Mouse (Mus musculus): ENCODE measurements around the gene Gm45799. TPM values are rescaled to one million over a fixed set of nuclear protein-coding genes. Genes with fewer than 3 reads are reported as not detected.

The Gm45799 gene
- total RNA-seq, 2 experiments from 2014 or later = 6.6 to 6.7 TPM

DNA sequence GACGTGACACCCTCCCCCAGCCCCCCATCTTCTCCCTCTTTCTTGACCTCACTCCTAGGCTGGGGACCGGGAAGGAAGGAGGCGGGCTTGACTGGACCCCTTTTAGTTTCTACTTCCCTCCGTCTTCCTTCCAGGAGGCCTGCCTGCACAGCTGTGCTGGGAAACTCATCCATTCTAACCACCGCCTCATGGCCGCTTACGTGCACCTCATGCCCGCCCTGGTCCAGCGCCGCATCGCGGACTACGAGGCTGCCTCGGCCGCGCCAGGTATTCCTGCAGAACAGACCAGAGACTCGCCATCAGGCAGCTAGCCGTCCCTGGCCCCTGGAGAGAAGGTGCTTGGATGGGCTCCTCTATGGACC, 523 bp downstream of the Gm45799 start:
- ATAC-seq (ENCODE audit: poor library complexity, severe bottlenecking) = peak; percentile 30

DNA sequence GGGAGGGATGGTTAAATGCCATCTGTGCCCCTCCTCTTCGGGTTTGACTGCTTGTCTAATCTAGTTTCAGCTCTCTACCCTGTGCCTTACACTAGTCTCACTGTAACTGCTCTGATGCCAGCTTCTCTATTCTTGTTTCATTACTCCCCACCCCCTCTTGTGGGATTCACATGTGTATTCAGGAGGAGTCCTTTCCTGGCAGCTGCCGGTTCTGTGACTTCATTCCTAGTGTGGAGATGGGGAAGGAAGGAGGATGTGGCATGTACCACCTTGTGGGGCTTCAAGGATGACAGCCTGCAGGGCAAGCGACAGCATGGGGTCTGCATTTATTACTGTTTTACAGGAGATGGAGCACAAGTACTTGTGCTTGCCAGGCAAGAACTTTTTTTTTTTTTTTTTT, 1.6 kb downstream of the Gm45799 start:
- ATAC-seq (ENCODE audit: poor library complexity, severe bottlenecking) = peak; percentile 9; the same call in 1 of the 2 replicates

DNA sequence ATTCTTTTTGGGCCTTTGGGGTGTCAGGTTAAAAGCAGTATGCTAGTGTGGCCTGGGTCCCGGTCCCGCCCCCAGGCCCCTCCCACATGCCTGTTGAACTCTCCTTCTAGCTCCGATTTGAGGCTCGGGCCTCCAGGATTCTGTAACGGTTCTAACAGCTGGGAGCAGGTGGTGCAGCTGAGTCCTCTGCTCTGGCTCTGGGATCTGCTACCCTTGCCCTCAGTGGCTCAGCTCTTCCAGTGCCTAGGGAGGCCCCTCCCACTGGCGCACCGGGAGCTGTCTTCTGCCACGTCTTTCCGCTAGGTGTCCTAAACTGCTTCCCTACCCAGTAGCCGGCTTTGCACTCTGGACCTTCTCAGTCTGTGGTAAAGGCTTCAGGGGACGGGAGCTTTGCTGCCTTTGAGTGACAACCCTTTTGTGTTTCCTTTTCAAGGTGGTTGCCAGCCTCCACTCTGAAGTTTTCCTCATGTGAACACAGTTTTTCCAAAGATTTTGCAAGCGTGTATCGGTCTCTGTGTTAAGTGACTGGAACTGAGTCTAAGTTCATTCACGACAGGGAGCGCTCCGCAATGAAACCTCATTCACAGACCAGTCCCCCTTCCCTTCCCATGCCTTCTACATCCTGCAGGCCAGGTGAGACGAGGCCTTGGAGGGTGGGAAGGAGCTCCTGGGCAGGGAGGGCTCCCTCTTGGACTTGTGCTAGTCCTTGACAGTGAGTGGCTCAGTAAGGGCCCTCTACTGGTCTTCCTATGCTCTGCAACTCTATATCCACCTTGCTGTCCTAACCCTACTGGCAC, 10.5 kb downstream of the Gm45799 start, which contains the start of gene Dnhd1:
TSS of gene Dnhd1 (plus strand) at position 189 of the 797 bp plus-strand sequence.
- ATAC-seq (ENCODE audit: poor library complexity, severe bottlenecking) = peak; percentile 97

DNA sequence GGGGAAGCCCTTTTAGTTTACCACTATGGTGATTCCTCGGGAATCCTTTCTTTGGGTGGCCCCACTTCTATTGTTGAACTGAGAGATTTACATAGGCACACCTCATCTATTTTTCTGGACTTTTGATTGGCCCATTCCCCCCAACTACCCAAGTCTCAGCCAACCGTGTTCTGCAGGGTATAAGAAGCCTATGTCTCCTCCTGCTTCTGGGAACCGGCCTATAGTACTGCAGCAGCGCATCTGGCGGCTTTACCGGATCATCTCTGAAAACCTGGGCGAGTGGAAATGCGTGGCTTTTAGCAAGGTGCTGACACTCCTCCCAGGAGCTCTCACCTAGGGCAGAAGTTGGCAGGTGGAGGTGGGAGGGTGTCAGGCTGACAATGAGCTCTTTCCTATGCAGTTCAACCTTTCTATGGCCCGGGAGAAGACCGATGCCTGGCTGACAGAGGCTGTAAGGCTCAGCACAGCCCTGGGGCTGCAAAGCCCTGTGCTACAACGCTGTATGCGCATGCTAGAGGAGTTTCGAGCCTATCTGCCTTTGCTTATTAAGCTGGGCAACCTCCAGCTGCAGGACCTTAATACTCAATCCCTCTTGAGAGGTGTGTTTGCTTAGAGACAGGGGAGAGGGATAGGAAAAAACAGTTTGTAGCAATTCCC, 45.3 kb downstream of the Gm45799 start:
- ATAC-seq (ENCODE audit: poor library complexity, severe bottlenecking) = no peak

DNA sequence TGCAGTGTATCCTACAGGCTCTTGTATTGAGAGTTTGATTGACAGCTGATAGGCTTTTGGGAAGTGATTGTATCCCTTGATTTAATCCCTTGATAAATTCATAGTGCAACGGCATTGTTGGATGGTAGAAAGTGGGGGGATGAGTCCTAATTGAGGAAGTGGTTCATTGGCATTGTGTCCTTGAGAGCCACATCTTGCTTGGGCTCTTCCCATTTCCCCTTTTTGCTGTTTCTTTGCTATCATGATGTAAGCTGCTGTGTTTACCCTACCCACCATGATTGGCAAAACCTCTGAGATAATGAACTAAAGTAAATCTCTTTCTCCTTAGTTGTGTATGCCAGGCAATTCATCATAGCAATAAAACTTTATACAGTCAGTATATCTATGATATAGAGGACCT, 50.5 kb downstream of the Gm45799 start:
- peak; percentile 94 for ATAC-seq (ENCODE audit: poor library complexity, severe bottlenecking)

DNA sequence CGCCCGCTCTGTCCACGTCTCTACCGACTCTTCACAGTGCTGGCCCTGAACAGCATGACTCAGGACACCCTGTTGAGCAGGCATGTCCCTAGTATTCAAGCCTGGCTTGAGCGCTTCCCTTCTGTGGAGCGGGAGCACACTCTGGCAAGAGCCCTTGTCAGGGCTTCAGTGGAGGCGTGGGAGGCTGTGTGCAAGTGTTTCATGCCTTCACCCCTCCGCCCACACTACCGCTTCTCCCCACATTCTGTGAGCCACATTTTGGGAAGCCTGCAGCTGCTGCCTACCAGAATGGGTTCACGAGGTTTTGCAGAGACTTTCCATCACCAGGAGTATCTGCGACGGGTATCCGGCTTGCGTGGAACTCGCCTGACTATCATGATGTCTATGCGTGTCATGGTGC, 62.8 kb downstream of the Gm45799 start:
- no peak for ATAC-seq (ENCODE audit: poor library complexity, severe bottlenecking)

DNA sequence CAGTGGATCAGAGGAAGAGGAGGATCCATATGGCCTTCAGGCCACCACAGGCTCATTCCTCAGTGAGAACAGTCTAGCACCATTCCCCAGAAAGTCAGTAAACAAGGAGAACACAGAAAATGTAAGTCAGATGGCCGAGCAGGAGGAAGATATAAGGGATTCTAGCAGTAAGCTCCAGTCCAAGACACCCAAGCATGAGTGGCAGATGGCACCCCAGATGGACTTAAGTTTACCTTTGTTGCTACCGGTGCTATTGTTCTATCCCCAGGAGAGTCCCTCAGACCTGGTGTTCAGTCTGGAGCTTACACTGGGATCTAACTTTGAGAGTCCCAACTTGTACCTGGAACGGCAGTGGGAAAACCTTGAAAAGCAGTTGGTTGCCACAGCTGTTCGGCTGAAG, 63.5 kb downstream of the Gm45799 start:
- no peak for ATAC-seq (ENCODE audit: poor library complexity, severe bottlenecking)

DNA sequence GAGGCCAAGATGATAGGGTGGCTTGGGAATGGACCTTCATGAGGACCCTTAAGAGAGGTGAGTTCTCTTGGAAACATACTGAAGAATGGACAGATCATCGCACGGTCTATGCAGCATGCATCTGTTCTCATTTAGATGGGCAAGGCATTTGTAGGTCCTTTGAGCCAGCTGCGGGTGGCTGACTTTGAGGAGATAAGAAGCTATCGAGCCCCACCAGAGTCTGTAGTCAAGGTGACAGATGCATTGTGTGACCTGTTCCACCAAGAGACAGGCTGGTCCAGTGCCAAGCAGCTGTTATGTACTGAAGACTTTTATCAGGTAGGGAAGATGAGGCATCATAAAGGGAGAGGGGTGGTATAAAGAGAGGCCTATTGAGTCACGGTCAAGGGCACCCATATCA, 68.4 kb downstream of the Gm45799 start:
- peak; percentile 51 for ATAC-seq (ENCODE audit: poor library complexity, severe bottlenecking)

DNA sequence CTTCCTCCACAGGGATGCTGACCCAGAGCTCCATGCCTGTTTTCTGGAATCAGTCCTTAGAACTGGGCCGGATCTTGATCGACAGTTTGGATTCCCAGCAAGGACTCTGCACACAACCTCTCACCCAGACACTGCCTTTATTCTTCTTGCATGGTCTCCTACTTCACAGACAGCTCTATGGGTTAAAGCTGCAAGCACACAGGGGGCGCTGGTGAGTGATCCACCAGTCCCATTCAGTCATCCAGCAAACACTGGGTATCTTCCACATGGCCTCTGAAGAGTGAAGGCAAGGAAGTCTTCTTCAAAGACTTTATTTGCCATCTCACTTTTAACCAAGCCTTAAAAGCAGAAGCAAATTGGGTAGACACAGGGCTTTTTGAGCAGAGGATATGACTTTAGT, 75.0 kb downstream of the Gm45799 start:
- ATAC-seq (ENCODE audit: poor library complexity, severe bottlenecking) = 0 out of 2 replicates have a peak, but pooled peaks have one; percentile 35

DNA sequence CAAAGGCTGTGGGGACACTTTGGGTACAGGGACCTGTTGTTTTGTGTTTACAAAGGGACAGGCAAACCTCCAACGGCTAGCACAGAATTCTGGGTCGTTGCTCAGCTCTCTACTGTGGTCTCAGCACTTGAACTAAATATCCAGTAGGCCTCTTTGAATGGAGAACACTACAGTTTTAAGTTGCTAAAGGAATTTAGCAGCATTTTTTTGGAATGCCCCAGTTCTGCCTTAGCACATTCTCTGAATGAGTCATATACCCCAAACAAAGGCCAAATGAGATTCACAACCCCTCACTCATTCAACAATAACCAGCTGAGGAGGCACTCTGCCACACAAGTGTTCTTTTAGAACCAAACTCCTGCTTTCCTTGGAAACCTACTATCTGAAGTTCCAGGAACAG, 81.6 kb downstream of the Gm45799 start:
- ATAC-seq (ENCODE audit: poor library complexity, severe bottlenecking) = no peak

DNA sequence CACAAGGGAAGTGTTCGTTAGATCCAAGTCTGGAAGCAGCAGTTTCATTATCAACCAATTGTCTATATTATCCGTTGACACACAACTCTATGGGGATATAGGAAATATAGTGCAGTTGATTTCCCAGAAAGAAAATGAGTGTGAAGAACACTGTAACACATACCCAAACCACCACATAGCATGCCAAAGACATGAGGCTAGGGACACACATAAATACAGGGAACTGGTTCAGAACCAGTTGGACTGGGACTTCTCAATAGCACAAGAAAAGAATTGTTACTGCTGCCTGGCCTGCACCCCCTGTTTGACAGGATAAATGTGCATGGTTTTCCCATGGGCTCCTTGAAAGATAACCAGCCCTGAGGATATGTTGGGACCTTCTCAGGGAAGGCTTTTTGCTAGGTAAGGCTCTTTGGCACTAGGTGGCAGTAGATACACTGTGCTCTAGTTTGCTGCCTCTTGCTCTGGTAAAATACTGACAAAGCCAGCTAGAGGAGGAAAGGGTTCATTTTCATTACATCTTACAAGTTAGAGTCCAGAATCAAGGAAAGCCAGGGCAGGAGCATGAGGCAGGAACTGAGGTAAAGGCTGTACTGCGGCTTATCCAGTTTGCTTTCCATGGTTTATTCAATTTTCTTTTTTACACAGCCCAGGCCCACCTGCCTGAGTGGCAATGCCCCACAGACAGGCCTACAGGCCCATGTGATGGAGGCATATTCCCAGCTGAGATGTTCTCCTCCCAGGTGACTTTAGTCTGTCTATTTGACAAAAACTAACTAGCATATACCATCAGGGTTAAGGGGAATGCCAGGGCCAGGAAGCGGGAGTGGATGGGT, 86.0 kb downstream of the Gm45799 start:
- ATAC-seq (ENCODE audit: poor library complexity, severe bottlenecking) = peak; percentile 99

DNA sequence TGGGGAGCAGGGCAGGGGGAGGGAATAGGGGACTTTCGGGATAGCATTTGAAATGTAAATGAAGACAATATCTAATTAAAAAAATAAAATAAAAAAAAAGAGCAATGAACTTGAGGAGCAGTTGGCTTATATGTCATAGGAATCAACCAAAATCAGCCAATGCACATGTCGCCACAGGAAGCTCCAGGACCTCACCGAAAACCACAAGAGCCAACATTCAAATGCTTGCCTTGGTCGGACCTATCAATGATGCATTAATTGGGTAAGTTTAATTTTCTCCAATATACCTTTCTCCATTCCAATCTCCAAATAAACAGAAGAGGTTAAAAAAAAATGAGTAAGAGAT, 86.6 kb downstream of the Gm45799 start:
- no peak for ATAC-seq (ENCODE audit: poor library complexity, severe bottlenecking)

DNA sequence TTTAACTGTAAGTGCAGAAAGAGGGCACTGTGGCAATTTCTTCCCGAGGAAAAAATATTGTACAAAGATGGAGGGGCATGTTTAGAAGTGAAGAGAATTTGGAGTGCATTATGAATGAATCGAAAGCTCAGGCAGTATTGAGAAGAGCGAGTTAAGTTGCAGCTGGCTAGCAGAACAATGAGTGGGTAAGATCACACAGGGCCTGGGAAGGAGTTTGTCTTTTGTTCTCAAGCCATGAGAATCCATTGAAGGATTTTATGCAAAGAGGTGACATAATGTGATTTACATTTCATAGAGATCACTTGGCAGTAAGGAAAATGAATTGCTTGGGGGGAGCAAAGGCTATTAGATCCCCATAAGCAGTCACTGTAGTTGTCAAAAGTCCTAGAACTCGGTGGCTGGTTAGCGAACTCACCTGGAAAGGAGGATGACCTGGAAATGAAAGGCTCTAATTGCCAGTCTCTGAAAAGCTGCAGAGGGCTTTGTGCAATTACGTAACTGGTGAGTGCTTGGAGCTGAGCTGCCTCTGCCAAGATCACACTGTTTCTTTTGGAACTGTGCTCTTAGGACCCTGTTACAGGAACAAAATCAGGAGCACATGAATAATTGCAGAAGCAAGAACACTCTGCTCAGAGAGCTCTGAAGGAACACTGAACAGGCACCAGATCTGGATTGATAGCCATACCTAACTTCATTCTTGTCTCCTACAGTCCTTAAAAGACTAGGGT, 88.5 kb downstream of the Gm45799 start:
- no peak for ATAC-seq (ENCODE audit: poor library complexity, severe bottlenecking)

DNA sequence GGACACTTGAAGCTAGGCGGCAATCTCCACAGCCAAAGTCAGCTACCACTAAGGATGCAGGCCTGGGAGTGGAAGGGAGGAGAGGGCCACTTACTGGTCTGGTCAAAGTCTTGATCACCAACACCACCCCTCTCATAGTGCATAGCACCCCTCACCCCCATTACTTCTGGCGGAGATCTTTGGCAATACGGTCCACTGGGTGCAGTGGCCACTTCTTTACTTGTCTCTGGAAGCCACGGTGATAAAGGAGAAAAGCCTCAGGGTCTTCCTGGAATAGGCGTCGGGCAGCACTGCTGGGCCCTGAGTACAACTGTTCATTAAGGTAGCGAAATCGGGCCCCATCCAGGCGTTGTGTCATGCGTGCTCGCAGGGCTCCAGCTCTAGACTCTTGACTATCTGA, 93.5 kb downstream of the Gm45799 start:
- ATAC-seq (ENCODE audit: poor library complexity, severe bottlenecking) = no peak

Other genes with a start within 250 kb of the Gm45799 start
- 36.2 and 39.6 TPM in 2 replicates for gene Fam160a2, start 240.5 kb upstream of the Gm45799 start, total RNA-seq (2015)
- gene Fam160a2, start 240.5 kb upstream of the Gm45799 start, total RNA-seq (2017) = 23.9 and 26.1 TPM in 2 replicates
- gene Cnga4, start 236.0 kb upstream of the Gm45799 start, total RNA-seq (2015) = 0.25 TPM in 1 of 2 replicates, not detected in the other
- not detected in 2 replicates for gene Cnga4, start 236.0 kb upstream of the Gm45799 start, total RNA-seq (2017)
- gene Cckbr, start 214.8 kb upstream of the Gm45799 start, total RNA-seq (2015) = not detected in 2 replicates
- not detected in 2 replicates for gene Cckbr, start 214.8 kb upstream of the Gm45799 start, total RNA-seq (2017)
- gene Cavin3, start 158.3 kb upstream of the Gm45799 start, total RNA-seq (2015) = not detected in 2 replicates
- gene Cavin3, start 158.3 kb upstream of the Gm45799 start, total RNA-seq (2017) = not detected in 2 replicates
- gene Smpd1, start 86.2 kb upstream of the Gm45799 start, total RNA-seq (2015) = 25.8 and 26.1 TPM in 2 replicates
- 24.7 and 33.3 TPM in 2 replicates for gene Smpd1, start 86.2 kb upstream of the Gm45799 start, total RNA-seq (2017)
- gene Apbb1, start 58.9 kb upstream of the Gm45799 start, total RNA-seq (2015) = 1.6 and 1.9 TPM in 2 replicates
- 3.7 and 9.5 TPM in 2 replicates for gene Apbb1, start 58.9 kb upstream of the Gm45799 start, total RNA-seq (2017)
- gene Hpx, start 40.4 kb upstream of the Gm45799 start, total RNA-seq (2015) = not detected in 2 replicates
- 0.29 TPM in 1 of 2 replicates, not detected in the other for gene Hpx, start 40.4 kb upstream of the Gm45799 start, total RNA-seq (2017)
- 14.8 and 19.7 TPM in 2 replicates for gene Trim3, start 7.0 kb upstream of the Gm45799 start, total RNA-seq (2015)
- gene Trim3, start 7.0 kb upstream of the Gm45799 start, total RNA-seq (2017) = 10.9 and 15.3 TPM in 2 replicates
- 77.3 and 105 TPM in 2 replicates for gene Timm10b, start 496 bp upstream of the Gm45799 start, total RNA-seq (2015)
- gene Timm10b, start 496 bp upstream of the Gm45799 start, total RNA-seq (2017) = 85.4 and 91.6 TPM in 2 replicates
- gene Arfip2, start 136 bp upstream of the Gm45799 start, total RNA-seq (2015) = 6.9 and 12.0 TPM in 2 replicates
- gene Arfip2, start 136 bp upstream of the Gm45799 start, total RNA-seq (2017) = 24.6 and 24.8 TPM in 2 replicates
- gene Dnhd1, start 10.3 kb downstream of the Gm45799 start, total RNA-seq (2015) = 1.8 and 4.7 TPM in 2 replicates
- 0.95 and 2.7 TPM in 2 replicates for gene Dnhd1, start 10.3 kb downstream of the Gm45799 start, total RNA-seq (2017)
- gene Ilk, start 96.0 kb downstream of the Gm45799 start, total RNA-seq (2015) = 259 and 268 TPM in 2 replicates
- gene Ilk, start 96.0 kb downstream of the Gm45799 start, total RNA-seq (2017) = 180 and 183 TPM in 2 replicates
- gene Rrp8, start 96.8 kb downstream of the Gm45799 start, total RNA-seq (2015) = 12.3 and 15.8 TPM in 2 replicates
- 17.4 and 21.0 TPM in 2 replicates for gene Rrp8, start 96.8 kb downstream of the Gm45799 start, total RNA-seq (2017)
- 259 and 284 TPM in 2 replicates for gene Taf10, start 103.8 kb downstream of the Gm45799 start, total RNA-seq (2015)
- 129 and 148 TPM in 2 replicates for gene Taf10, start 103.8 kb downstream of the Gm45799 start, total RNA-seq (2017)
- gene Tpp1, start 111.7 kb downstream of the Gm45799 start, total RNA-seq (2015) = 69.7 and 71.5 TPM in 2 replicates
- 21.7 and 29.0 TPM in 2 replicates for gene Tpp1, start 111.7 kb downstream of the Gm45799 start, total RNA-seq (2017)
- 0.07 TPM in 2 replicates for gene Dchs1, start 147.1 kb downstream of the Gm45799 start, total RNA-seq (2015)
- gene Dchs1, start 147.1 kb downstream of the Gm45799 start, total RNA-seq (2017) = 0.04 TPM in 1 of 2 replicates, not detected in the other
- 74.5 and 84.2 TPM in 2 replicates for gene Mrpl17, start 170.5 kb downstream of the Gm45799 start, total RNA-seq (2015)
- 37.8 and 40.1 TPM in 2 replicates for gene Mrpl17, start 170.5 kb downstream of the Gm45799 start, total RNA-seq (2017)

All from megakaryocyte, adult 5-6 weeks (primary cell).